Mouse (Mus musculus) forebrain, embryonic 15.5 days (tissue): ENCODE measurements at regions not wholly inside any gene's neighbourhood (a gene's known extent, or its start where the extent isn't known, plus 50 kb on each side); places are given as distances from the start of the nearest gene placed in this dataset.

ENCODE experiments used
- ATAC-seq: fragments of 200-750 bp; cut with Nextera tagmentation; replicated peaks from 2 replicates; pipeline ENCODE4 v1.8.0; 2017; ENCODE audit warnings: mild to moderate bottlenecking, moderate TSS enrichment, moderate library complexity
- H3K27ac ChIP-seq: fragments of 300-500 bp; sonication (generic); replicated peaks from 2 replicates; pipeline ENCODE4 v1.5.1; 2015; ENCODE audit warnings: mild to moderate bottlenecking, inconsistent platforms
- H3K27me3 ChIP-seq: fragments of 300-500 bp; sonication (generic); 2 replicates; pipeline ENCODE4 v1.6.1; 2015; ENCODE audit warnings: inconsistent platforms
- H3K36me3 ChIP-seq: fragments of 300-500 bp; sonication (generic); 2 replicates; pipeline ENCODE4 v1.6.1; 2015; ENCODE audit warnings: mild to moderate bottlenecking, inconsistent platforms
- H3K4me1 ChIP-seq: fragments of 300-500 bp; sonication (generic); 2 replicates; pipeline ENCODE4 v1.6.1; 2015; ENCODE audit warnings: inconsistent platforms
- H3K4me2 ChIP-seq: fragments of 300-500 bp; sonication (generic); replicated peaks from 2 replicates; pipeline ENCODE4 v1.6.1; 2015; ENCODE audit warnings: mild to moderate bottlenecking, inconsistent platforms
- H3K4me3 ChIP-seq: fragments of 300-500 bp; sonication (generic); 2 replicates; pipeline ENCODE4 v1.5.1; 2015; ENCODE audit warnings: mild to moderate bottlenecking, inconsistent platforms
- H3K9ac ChIP-seq: fragments of 300-500 bp; sonication (generic); replicated peaks from 2 replicates; pipeline ENCODE4 v1.6.1; 2015; ENCODE audit warnings: mild to moderate bottlenecking, inconsistent platforms
- H3K9me3 ChIP-seq: fragments of 300-500 bp; sonication (generic); 2 replicates; pipeline ENCODE4 v1.6.1; 2016; ENCODE audit warnings: inconsistent platforms
- WGBS: fragments of 180-500 bp; shearing (Covaris S2); methylation state at CpG from one replicate; pipeline ENCODE4 v1.1.7; 2015; ENCODE audit warnings: mixed read lengths; 5-methylcytosine and 5-hydroxymethylcytosine counted together

DNA sequence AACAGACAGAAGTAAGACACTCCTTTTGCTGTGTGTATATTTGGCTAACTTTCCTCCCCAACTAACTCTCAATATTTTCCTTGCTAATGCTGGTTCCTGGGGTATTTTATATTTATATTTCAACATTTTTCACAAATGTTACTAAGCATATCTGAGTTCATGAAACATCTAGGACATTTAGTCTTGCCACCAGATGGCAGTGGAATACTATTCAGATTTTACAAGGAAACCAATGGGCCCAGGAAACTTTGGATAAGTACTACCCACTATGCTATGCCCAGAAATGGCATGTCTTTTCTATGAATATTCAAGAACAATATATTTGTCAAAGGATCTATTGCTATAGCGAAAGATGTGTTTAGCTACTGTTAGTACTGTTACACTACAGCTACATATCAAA lies 251.1 kb downstream of the Car8 start:
- WGBS, result 97% methylated on average over 1 of the region's 1 CpGs
- H3K4me2 ChIP-seq, result no peak overlapping the region
- no peaks in the 10 kb centered on the region for H3K27me3 ChIP-seq
- H3K4me1 ChIP-seq, result no peaks in the 10 kb centered on the region
- no peak for ATAC-seq
- no peaks in the 10 kb centered on the region for H3K9me3 ChIP-seq
- no peak overlapping the region for H3K4me3 ChIP-seq
- no peak overlapping the region for H3K27ac ChIP-seq
- no peak overlapping the region for H3K9ac ChIP-seq
- no peaks in the 10 kb centered on the region for H3K36me3 ChIP-seq

GRCm38 (mm10) chr4:7987346-7987745 lies 251.5 kb downstream of the Car8 start:
- H3K27ac ChIP-seq, result no peak overlapping the region
- ATAC-seq, result no peak
- 84% methylated on average over 3 of the region's 3 CpGs for WGBS
- H3K4me2 ChIP-seq, result no peak overlapping the region
- no peak overlapping the region for H3K9ac ChIP-seq
- H3K36me3 ChIP-seq, result no peaks in the 10 kb centered on the region
- no peaks in the 10 kb centered on the region for H3K27me3 ChIP-seq
- no peaks in the 10 kb centered on the region for H3K4me1 ChIP-seq
- H3K4me3 ChIP-seq, result no peak overlapping the region
- H3K9me3 ChIP-seq, result no peaks in the 10 kb centered on the region

DNA sequence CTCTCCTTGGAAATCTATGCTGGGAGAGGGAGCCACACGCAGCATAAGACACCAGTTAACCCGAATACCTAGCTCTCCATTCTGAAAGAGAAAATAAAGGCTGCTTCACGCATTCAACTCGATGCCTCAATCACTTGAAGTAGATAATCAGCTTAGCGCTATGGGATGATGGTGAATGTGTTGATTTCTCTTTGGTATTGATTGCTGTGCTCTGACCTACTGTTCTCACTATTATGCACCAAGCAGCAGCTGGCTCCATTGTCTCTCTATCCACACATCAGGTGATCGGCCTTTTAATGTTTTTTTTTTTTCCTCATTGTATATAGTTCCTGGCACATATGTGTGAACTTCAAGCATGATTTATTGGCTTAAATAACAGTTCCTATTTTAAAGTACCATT lies 254.0 kb downstream of the Car8 start:
- H3K27me3 ChIP-seq, result no peaks in the 10 kb centered on the region
- no peak for ATAC-seq
- 55% methylated on average over 6 of the region's 6 CpGs for WGBS
- H3K36me3 ChIP-seq, result no peaks in the 10 kb centered on the region
- no peak overlapping the region for H3K27ac ChIP-seq
- H3K4me3 ChIP-seq, result no peak overlapping the region
- no peak overlapping the region for H3K4me2 ChIP-seq
- no peaks in the 10 kb centered on the region for H3K9me3 ChIP-seq
- H3K9ac ChIP-seq, result no peak overlapping the region
- no peaks in the 10 kb centered on the region for H3K4me1 ChIP-seq

- no peak overlapping the region for H3K4me3 ChIP-seq
- H3K9me3 ChIP-seq, result no peaks in the 10 kb centered on the region
- no peak overlapping the region for H3K9ac ChIP-seq
- no peaks in the 10 kb centered on the region for H3K36me3 ChIP-seq
- H3K4me1 ChIP-seq, result no peaks in the 10 kb centered on the region
- no peak overlapping the region for H3K4me2 ChIP-seq
- H3K27ac ChIP-seq, result no peak overlapping the region
- ATAC-seq, result no peak
- WGBS, result 75% methylated on average over 12 of the region's 12 CpGs
- H3K27me3 ChIP-seq, result no peaks in the 10 kb centered on the region
These were observed 259.0 kb downstream of the Car8 start for GRCm38 (mm10) chr4:7979772-7980351.

GRCm38 (mm10) chr4:7977661-7978444 lies 261.0 kb downstream of the Car8 start:
- Histone ChIP-seq H3K9ac (no peak overlapping the region), H3K27me3 (no peaks in the 10 kb centered on the region), H3K4me3 (no peak overlapping the region), H3K27ac (no peak overlapping the region), H3K4me2 (no peak overlapping the region), H3K9me3 (no peaks in the 10 kb centered on the region), H3K4me1 (no peaks in the 10 kb centered on the region), H3K36me3 (no peaks in the 10 kb centered on the region)
- ATAC-seq, result no peak
- WGBS, result 77% methylated on average over 5 of the region's 5 CpGs

DNA sequence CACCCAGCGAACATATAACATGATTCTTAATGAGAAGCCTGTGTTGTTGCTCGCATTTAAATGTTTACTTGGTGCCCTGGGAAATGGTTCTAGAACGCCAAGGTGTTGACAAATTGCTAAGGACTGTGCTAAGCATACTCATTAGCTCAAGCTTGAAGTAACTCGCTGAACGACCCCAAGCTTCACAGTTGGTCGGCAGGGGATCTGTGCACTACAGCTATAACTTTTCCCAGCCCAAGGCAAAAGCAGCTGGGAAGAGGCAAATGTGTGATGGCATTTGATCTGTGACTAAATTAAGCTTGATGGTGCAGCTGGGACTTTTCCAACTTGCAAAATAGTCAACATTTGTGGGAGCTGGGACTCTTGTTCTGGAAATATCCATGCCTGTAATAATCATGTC lies 268.6 kb downstream of the Car8 start:
- no peaks in the 10 kb centered on the region for H3K36me3 ChIP-seq

DNA sequence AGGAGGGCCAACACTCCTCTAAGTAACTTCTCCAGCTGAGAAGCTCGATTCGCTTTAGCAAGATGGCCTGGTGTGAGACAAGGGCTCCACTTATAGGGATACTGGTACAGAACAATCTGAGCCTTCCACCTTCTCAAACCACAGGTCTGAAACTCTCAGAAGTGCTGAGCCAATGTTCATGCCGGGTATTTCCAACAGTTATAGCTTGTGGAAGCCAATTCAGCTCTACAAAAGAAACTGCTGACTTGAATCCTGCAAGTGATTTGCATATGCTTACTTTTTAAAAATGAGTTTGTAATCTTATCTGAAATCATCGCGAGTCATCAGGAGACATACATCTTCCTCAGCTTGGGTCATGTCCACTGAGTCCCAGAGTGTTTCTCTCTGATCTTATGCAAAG lies 273.2 kb downstream of the Car8 start:
- no peak for ATAC-seq
- H3K36me3 ChIP-seq, result no peaks in the 10 kb centered on the region
- WGBS, result 91% methylated on average over 5 of the region's 5 CpGs
- no peak overlapping the region for H3K9ac ChIP-seq
- no peaks in the 10 kb centered on the region for H3K9me3 ChIP-seq
- H3K27ac ChIP-seq, result no peak overlapping the region
- H3K4me1 ChIP-seq, result no peaks in the 10 kb centered on the region
- no peak overlapping the region for H3K4me2 ChIP-seq
- H3K27me3 ChIP-seq, result no peaks in the 10 kb centered on the region
- no peak overlapping the region for H3K4me3 ChIP-seq

More for the DNA sequence above, 268.6 kb downstream of the Car8 start:
- Histone ChIP-seq H3K4me1 (no peaks in the 10 kb centered on the region), H3K9me3 (no peaks in the 10 kb centered on the region), H3K4me3 (no peak overlapping the region), H3K4me2 (no peak overlapping the region), H3K27me3 (no peaks in the 10 kb centered on the region), H3K27ac (no peak overlapping the region), H3K9ac (no peak overlapping the region)
- WGBS, result 52% methylated on average over 6 of the region's 6 CpGs
- ATAC-seq, result no peak

DNA sequence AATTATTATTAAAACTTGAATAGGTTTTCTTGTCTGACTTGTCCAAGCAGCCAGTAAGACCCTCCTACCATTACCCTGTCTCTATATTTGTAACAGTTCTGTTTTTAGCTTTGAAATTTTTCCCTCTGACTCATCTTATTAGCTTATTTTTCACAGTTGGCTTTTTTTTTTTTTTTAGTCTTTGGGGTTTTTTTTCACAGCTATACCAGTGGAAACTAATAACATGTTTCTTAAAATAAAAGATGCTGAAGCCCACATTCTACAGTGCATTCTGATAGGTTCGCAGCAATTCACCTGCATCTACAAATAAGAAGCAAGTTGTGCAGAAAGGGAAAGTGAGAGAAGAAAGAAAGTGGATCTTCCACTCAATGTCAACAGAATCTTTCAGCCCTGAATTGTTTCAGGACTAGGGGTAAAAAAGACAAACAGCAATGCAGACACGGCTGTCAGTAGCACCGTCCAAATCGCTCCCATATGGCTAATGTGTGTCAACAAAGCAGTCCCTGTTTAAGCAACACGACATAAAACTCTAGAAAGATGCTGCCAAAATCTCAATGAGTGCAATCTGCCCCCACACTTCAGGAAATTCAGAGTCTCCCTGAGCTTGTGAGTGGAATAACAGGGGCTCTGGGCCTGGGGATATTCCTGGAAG lies 277.2 kb downstream of the Car8 start:
- H3K27me3 ChIP-seq, result no peaks in the 10 kb centered on the region
- H3K4me2 ChIP-seq, result no peak overlapping the region
- no peak overlapping the region for H3K9ac ChIP-seq
- no peaks in the 10 kb centered on the region for H3K36me3 ChIP-seq
- no peak overlapping the region for H3K4me3 ChIP-seq
- no peaks in the 10 kb centered on the region for H3K4me1 ChIP-seq
- ATAC-seq, result peak; percentile 87
- no peak overlapping the region for H3K27ac ChIP-seq
- 53% methylated on average over 5 of the region's 5 CpGs for WGBS
- no peaks in the 10 kb centered on the region for H3K9me3 ChIP-seq

DNA sequence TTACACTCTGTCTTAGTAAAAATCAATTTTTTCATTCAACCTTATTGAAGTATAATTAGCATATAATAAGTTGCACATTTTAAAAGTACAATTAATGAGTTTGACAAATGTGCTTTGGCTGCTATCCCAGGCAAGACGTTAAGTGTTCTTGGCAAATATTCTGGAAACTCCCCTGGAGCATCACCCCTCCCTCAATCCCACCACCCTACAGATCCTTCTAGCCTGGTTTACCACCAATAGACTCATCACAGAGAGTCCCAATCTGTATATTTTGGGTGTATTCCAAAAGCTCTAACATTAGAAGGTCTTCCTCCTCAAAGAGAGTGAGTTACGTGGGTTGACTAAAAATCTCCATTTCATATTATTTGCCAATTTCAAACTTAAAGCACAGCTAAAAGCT lies 278.5 kb downstream of the Car8 start:
- no peak overlapping the region for H3K9ac ChIP-seq
- no peaks in the 10 kb centered on the region for H3K27me3 ChIP-seq
- no peaks in the 10 kb centered on the region for H3K4me1 ChIP-seq
- no peak overlapping the region for H3K4me3 ChIP-seq
- H3K9me3 ChIP-seq, result no peaks in the 10 kb centered on the region
- no peak for ATAC-seq
- H3K36me3 ChIP-seq, result no peaks in the 10 kb centered on the region
- no peak overlapping the region for H3K4me2 ChIP-seq
- 28% methylated on average over 2 of the region's 2 CpGs for WGBS
- no peak overlapping the region for H3K27ac ChIP-seq

GRCm38 (mm10) chr4:7948020-7948419 lies 290.8 kb downstream of the Car8 start:
- H3K27ac ChIP-seq, result no peak overlapping the region
- H3K9me3 ChIP-seq, result no peaks in the 10 kb centered on the region
- WGBS, result 70% methylated on average over 1 of the region's 1 CpGs
- H3K4me1 ChIP-seq, result no peaks in the 10 kb centered on the region
- no peak overlapping the region for H3K4me3 ChIP-seq
- no peak overlapping the region for H3K4me2 ChIP-seq
- no peaks in the 10 kb centered on the region for H3K36me3 ChIP-seq
- H3K9ac ChIP-seq, result no peak overlapping the region
- no peak; the same call in 1 of the 2 replicates for ATAC-seq
- no peaks in the 10 kb centered on the region for H3K27me3 ChIP-seq

DNA sequence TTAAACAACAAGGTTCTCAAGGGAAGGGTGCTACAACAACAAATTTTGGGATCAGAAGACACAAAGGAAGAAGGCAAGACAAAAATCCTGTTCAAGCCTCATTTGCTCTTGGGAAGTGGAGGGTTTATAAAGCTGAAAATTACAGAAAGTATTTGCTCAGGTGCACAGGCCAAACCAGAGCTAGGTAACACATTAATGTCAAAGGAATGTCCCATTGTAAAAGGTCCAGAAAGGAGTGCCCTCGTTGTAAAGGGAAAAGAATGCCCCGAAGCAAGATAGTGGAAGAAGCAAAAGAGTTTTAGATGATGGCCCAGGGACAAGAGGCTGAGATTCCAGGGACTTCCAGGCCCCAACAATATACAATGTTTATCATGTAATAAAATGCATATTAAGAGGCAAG lies 317.3 kb downstream of the Car8 start:
- Histone ChIP-seq H3K4me3 (no peak overlapping the region), H3K36me3 (no peaks in the 10 kb centered on the region), H3K4me2 (no peak overlapping the region), H3K9me3 (no peaks in the 10 kb centered on the region), H3K27me3 (no peaks in the 10 kb centered on the region), H3K9ac (no peak overlapping the region), H3K4me1 (no peaks in the 10 kb centered on the region), H3K27ac (no peak overlapping the region)
- WGBS, result 71% methylated on average over 2 of the region's 2 CpGs
- no peak for ATAC-seq

GRCm38 (mm10) chr4:7913191-7913590 lies 325.6 kb downstream of the Car8 start:
- H3K4me1 ChIP-seq, result no peaks in the 10 kb centered on the region

More at GRCm38 (mm10) chr4:7913191-7913590, 325.6 kb downstream of the Car8 start:
- 88% methylated on average over 2 of the region's 2 CpGs for WGBS
- no peak for ATAC-seq
- Histone ChIP-seq H3K27me3 (no peaks in the 10 kb centered on the region), H3K4me2 (no peak overlapping the region), H3K9ac (no peak overlapping the region), H3K27ac (no peak overlapping the region), H3K9me3 (no peaks in the 10 kb centered on the region), H3K36me3 (no peaks in the 10 kb centered on the region), H3K4me3 (no peak overlapping the region)
